In genomic region chr19:45658556-45659268, GRCm38 (mm10) we compare ENCODE assay signal across 8 mouse cellular contexts. TPM values are rescaled to one million over a fixed set of nuclear protein-coding genes. Genes with fewer than 3 reads are reported as not detected.
DNase-seq lines count a peak whose midpoint lies in the region; ATAC-seq and TF ChIP-seq lines count a peak whose summit lies in the region.

No protein-coding gene starts in this region.

- intact Hi-C loops in left cerebral cortex, postnatal 10 days (cut with DNase I): no loop called here

- peak overlapping the region; percentile 82 for H3K4me2 ChIP-seq in limb, embryonic 12.5 days
- peak overlapping the region; percentile 67 for H3K4me2 ChIP-seq in stomach, embryonic 15.5 days

- no peaks in the 10 kb centered on the region for H3K9me3 ChIP-seq in limb, embryonic 12.5 days
- H3K9me3 ChIP-seq in stomach, embryonic 15.5 days: no peaks in the 10 kb centered on the region

- peak overlapping the region; percentile 4; the same call in 1 of the 2 replicates for H3K4me3 ChIP-seq in spleen, adult 2 months (ENCODE audit: extremely low read depth, insufficient read depth, insufficient read length)
- H3K4me3 ChIP-seq in embryonic fibroblast, embryonic 13.5 days (ENCODE audit: insufficient read depth, low read length): peak overlapping the region; percentile 58
- peak overlapping the region; percentile 92 for H3K4me3 ChIP-seq in limb, embryonic 12.5 days (replicated peaks)
- peak overlapping the region; percentile 89 for H3K4me3 ChIP-seq in stomach, embryonic 15.5 days (replicated peaks)

- H3K9ac ChIP-seq in limb, embryonic 12.5 days (replicated peaks): peak overlapping the region; percentile 99; the same call in 1 of the 2 replicates
- H3K9ac ChIP-seq in stomach, embryonic 15.5 days: 0 out of 2 replicates have a peak overlapping the region, but pooled peaks have one; percentile 88

- no peaks in the 10 kb centered on the region for H3K36me3 ChIP-seq in spleen, adult 2 months (ENCODE audit: control insufficient read depth, insufficient read depth, low read length)
- H3K36me3 ChIP-seq in limb, embryonic 12.5 days: no peaks in the 10 kb centered on the region
- no peaks in the 10 kb centered on the region for H3K36me3 ChIP-seq in stomach, embryonic 15.5 days

- no peak for DNase-seq in spleen, adult 2 months (ENCODE audit: low read depth in 1 of 2, low spot score in 2 of 2)
- no peak for DNase-seq in spleen, postnatal 36 days (ENCODE audit: low spot score in 2 of 2)
- DNase-seq in kidney, postnatal 14 days: no peak
- DNase-seq in left cerebral cortex, postnatal 10 days (ENCODE audit: extremely low spot score in 1 of 2, low spot score in 2 of 2): no peak

- 65% methylated on average over 10 of the region's 10 CpGs for WGBS in spleen, adult 2 months
- WGBS in limb, embryonic 12.5 days: 68% methylated on average over 10 of the region's 10 CpGs
- WGBS in stomach, embryonic 15.5 days: 63% methylated on average over 10 of the region's 10 CpGs

- H3K27me3 ChIP-seq in spleen, adult 2 months (ENCODE audit: control insufficient read depth, insufficient read depth, low read length): no peaks in the 10 kb centered on the region
- no peaks in the 10 kb centered on the region for H3K27me3 ChIP-seq in limb, embryonic 12.5 days
- H3K27me3 ChIP-seq in stomach, embryonic 15.5 days (replicated peaks): no peaks in the 10 kb centered on the region

- no peak for ATAC-seq in limb, embryonic 12.5 days (ENCODE audit: insufficient number of reproducible peaks, insufficient read depth, low FRiP score, low TSS enrichment, low read depth)
- no peak for ATAC-seq in stomach, embryonic 15.5 days (ENCODE audit: insufficient read depth, low FRiP score, low read depth)
- no peak for ATAC-seq in inflammation-experienced regulatory T-cells, adult 6 months

- no peak overlapping the region for H3K27ac ChIP-seq in spleen, adult 2 months (ENCODE audit: insufficient read depth, low read length)
- peak overlapping the region; percentile 39; the same call in 1 of the 2 replicates for H3K27ac ChIP-seq in embryonic fibroblast, embryonic 13.5 days (ENCODE audit: insufficient read depth, low read length)
- no peak overlapping the region for H3K27ac ChIP-seq in limb, embryonic 12.5 days
- H3K27ac ChIP-seq in stomach, embryonic 15.5 days: peak overlapping the region; percentile 94; the same call in 1 of the 2 replicates

- no peak for TF ChIP-seq POLR2A in spleen, adult 2 months (IDR thresholded peaks at IDR 0.05; ENCODE audit: low read depth, low read length)
- no peak for TF ChIP-seq POLR2A in embryonic fibroblast, embryonic 13.5 days (IDR thresholded peaks at IDR 0.05; ENCODE audit: low read depth, low read length)

- H3K4me1 ChIP-seq in spleen, adult 2 months (ENCODE audit: control insufficient read depth, insufficient read depth, insufficient read length): peaks cover 3% of the 10 kb centered on the region; the same call in 1 of the 2 replicates
- H3K4me1 ChIP-seq in embryonic fibroblast, embryonic 13.5 days (ENCODE audit: control insufficient read depth, insufficient read depth, low read length): 0 out of 2 replicates have a peak, but pooled peaks cover 5% of the 10 kb centered on the region
- peaks cover 41% of the 10 kb centered on the region for H3K4me1 ChIP-seq in limb, embryonic 12.5 days (replicated peaks)
- peaks cover 19% of the 10 kb centered on the region; the same call in 1 of the 2 replicates for H3K4me1 ChIP-seq in stomach, embryonic 15.5 days

- TF ChIP-seq CTCF in spleen, adult 2 months (IDR thresholded peaks at IDR 0.05; ENCODE audit: extremely low read depth, insufficient read depth, insufficient read length, insufficient replicate concordance): no peak
- no peak for TF ChIP-seq CTCF in embryonic fibroblast, embryonic 13.5 days (IDR thresholded peaks at IDR 0.05; ENCODE audit: borderline replicate concordance, insufficient read depth, low read length)

RNA-seq across cellular contexts. Expression of gene Fbxw4, which starts 1.4 kb away (rescaled TPM):
- polyA plus RNA-seq in spleen, adult 2 months (2012; rRNA removed): 81.4 and 113 TPM in 2 replicates
- polyA plus RNA-seq in embryonic fibroblast, embryonic 13.5 days (2011; ENCODE audit: insufficient read length, low read depth, missing spikeins): 13.4 and 18.0 TPM in 2 replicates
- polyA plus RNA-seq in limb, embryonic 12.5 days (2016; fragmentation: Nextera tagmentation; extraction: Ambion mirVana): 6.8 and 7.2 TPM in 2 replicates
- 3.7 and 4.4 TPM in 2 replicates for polyA plus RNA-seq in stomach, embryonic 15.5 days (2015; fragmentation: Nextera tagmentation; extraction: Ambion mirVana)
- 10 to 100 TPM; 28.7 to 33.3 TPM for total RNA-seq in left cerebral cortex, postnatal 10 days (2021)
- polyA plus RNA-seq in inflammation-experienced regulatory T-cells, adult 6 months (2017; shearing (Covaris generic)): 10 to 100 TPM in 2 of 3 experiments, 1 to 10 TPM in 1; 6.0 to 14.9 (median 14.4) TPM

Comparison
In these comparisons a context has a peak if more than half of its experiments do, and no peak if none do; other contexts are left out.
1. H3K27ac ChIP-seq: peak in embryonic fibroblast, embryonic 13.5 days (single experiment) and stomach, embryonic 15.5 days (single experiment); none in spleen, adult 2 months (single experiment) and limb, embryonic 12.5 days (single experiment).
2. H3K4me3 ChIP-seq: peak in every context shown above with its lines; median percentile 92 in limb, embryonic 12.5 days; 89 in stomach, embryonic 15.5 days; 58 in embryonic fibroblast, embryonic 13.5 days; 4 in spleen, adult 2 months.